Mouse (Mus musculus) forebrain, embryonic 12.5 days (tissue): ENCODE data around the gene Pomgnt1. TPM values are rescaled to one million over a fixed set of nuclear protein-coding genes. Genes with fewer than 3 reads are reported as not detected.

ENCODE experiments used
- ATAC-seq: fragments of 200-750 bp; cut with Nextera tagmentation; 2 replicates; pipeline ENCODE4 v1.8.0; 2017; ENCODE audit warnings: moderate TSS enrichment; ENCODE audit not compliant: low FRiP score
- H3K27ac ChIP-seq: fragments of 300-500 bp; sonication (generic); 2 replicates; pipeline ENCODE4 v1.5.1; 2016; ENCODE audit warnings: mild to moderate bottlenecking
- H3K27me3 ChIP-seq: fragments of 300-500 bp; sonication (generic); 2 replicates; pipeline ENCODE4 v1.6.1; 2016; ENCODE audit warnings: mild to moderate bottlenecking
- H3K36me3 ChIP-seq: fragments of 300-500 bp; sonication (generic); replicated peaks from 2 replicates; pipeline ENCODE4 v1.6.1; 2016; ENCODE audit warnings: mild to moderate bottlenecking
- H3K4me1 ChIP-seq: fragments of 300-500 bp; sonication (generic); 2 replicates; pipeline ENCODE4 v1.6.1; 2016
- H3K4me2 ChIP-seq: fragments of 300-500 bp; sonication (generic); 2 replicates; pipeline ENCODE4 v1.6.1; 2016; ENCODE audit warnings: mild to moderate bottlenecking, moderate library complexity
- H3K4me3 ChIP-seq: fragments of 300-500 bp; sonication (generic); replicated peaks from 2 replicates; pipeline ENCODE4 v1.5.1; 2016; ENCODE audit warnings: mild to moderate bottlenecking
- H3K9ac ChIP-seq: fragments of 300-500 bp; sonication (generic); 2 replicates; pipeline ENCODE4 v1.6.1; 2016; ENCODE audit warnings: mild to moderate bottlenecking
- H3K9me3 ChIP-seq: fragments of 300-500 bp; sonication (generic); 2 replicates; pipeline ENCODE4 v1.6.1; 2016
- WGBS: fragments of 180-500 bp; shearing (Covaris S2); methylation state at CpG from one replicate; pipeline ENCODE4 v1.1.7; 2016; 5-methylcytosine and 5-hydroxymethylcytosine counted together
- polyA plus RNA-seq: library from polyadenylated mRNA; unstranded; fragments of >200 nt; fragmentation: Nextera tagmentation; extraction: Ambion mirVana; gene quantifications from 2 replicates; pipeline ENCODE4 v1.2.1, GENCODE M21; 2016

Pomgnt1 gene
- 58.6 and 59.5 TPM in 2 replicates for polyA plus RNA-seq

- Histone ChIP-seq H3K36me3 (peaks cover 14% of the 10 kb centered on the region), H3K4me2 (peak within 1 kb of the TSS; percentile 68), H3K4me1 (peaks cover 26% of the 10 kb centered on the region), H3K9me3 (no peaks in the 10 kb centered on the region), H3K4me3 (peak within 1 kb of the TSS; percentile 61), H3K27ac (peak within 1 kb of the TSS; percentile 80), H3K9ac (peak within 1 kb of the TSS; percentile 66), H3K27me3 (no peaks in the 10 kb centered on the region)
- 1% methylated on average over 24 of the region's 24 CpGs for WGBS
- ATAC-seq: peak; percentile 99
Observed at GRCm38 (mm10) chr4:116123602-116124519, at the start of gene Pomgnt1, which contains the start of gene Rad54l. Pomgnt1 (plus strand) TSS chr4:116123840. Rad54l (minus strand) TSS chr4:116123690.

- peak overlapping the region; percentile 99; the same call in 1 of the 2 replicates for H3K27ac ChIP-seq
Observed at GRCm38 (mm10) chr4:116074145-116074675, 49.4 kb upstream of the Pomgnt1 start.

GRCm38 (mm10) chr4:116074861-116075620 is 48.6 kb upstream of the Pomgnt1 start, which contains the start of the genes Uqcrh and Lrrc41:
Uqcrh (minus strand) TSS chr4:116075071.
Lrrc41 (plus strand) TSS chr4:116075269.
- Histone ChIP-seq H3K4me1 (peaks cover 32% of the 10 kb centered on the region), H3K4me2 (peak within 1 kb of the TSS; percentile 92), H3K27ac (peak within 1 kb of the TSS; percentile 99), H3K27me3 (no peaks in the 10 kb centered on the region), H3K4me3 (peak within 1 kb of the TSS; percentile 97), H3K9me3 (no peaks in the 10 kb centered on the region), H3K9ac (peak within 1 kb of the TSS; percentile 98), H3K36me3 (peaks cover 14% of the 10 kb centered on the region)
- ATAC-seq: peak; percentile 93
- WGBS: under 1% methylated on average over 55 of the region's 55 CpGs

More at GRCm38 (mm10) chr4:116074145-116074675, 49.4 kb upstream of the Pomgnt1 start:
- Histone ChIP-seq H3K4me3 (peak overlapping the region; percentile 97), H3K9me3 (no peaks in the 10 kb centered on the region), H3K9ac (peak overlapping the region; percentile 98), H3K27me3 (no peaks in the 10 kb centered on the region), H3K4me1 (peaks cover 32% of the 10 kb centered on the region), H3K36me3 (peaks cover 12% of the 10 kb centered on the region), H3K4me2 (peak overlapping the region; percentile 92)
- ATAC-seq: no peak
- WGBS: 3% methylated on average over 8 of the region's 8 CpGs

- Histone ChIP-seq H3K9me3 (no peaks in the 10 kb centered on the region), H3K9ac (peak overlapping the region; percentile 98), H3K27ac (peak overlapping the region; percentile 99), H3K27me3 (no peaks in the 10 kb centered on the region), H3K4me3 (peak overlapping the region; percentile 97), H3K36me3 (peaks cover 15% of the 10 kb centered on the region), H3K4me1 (peaks cover 32% of the 10 kb centered on the region), H3K4me2 (peak overlapping the region; percentile 92)
- peak; percentile 77 for ATAC-seq
- WGBS: under 1% methylated on average over 76 of the region's 77 CpGs
Observed at GRCm38 (mm10) chr4:116075631-116076368, 47.8 kb upstream of the Pomgnt1 start.

- peak overlapping the region; percentile 97 for H3K4me3 ChIP-seq
- peak; percentile 21 for ATAC-seq
- no peaks in the 10 kb centered on the region for H3K9me3 ChIP-seq
- 2% methylated on average over 37 of the region's 37 CpGs for WGBS
- peak overlapping the region; percentile 92 for H3K4me2 ChIP-seq
- peak overlapping the region; percentile 99 for H3K27ac ChIP-seq
- H3K27me3 ChIP-seq: no peaks in the 10 kb centered on the region
- H3K9ac ChIP-seq: peak overlapping the region; percentile 98
- peaks cover 32% of the 10 kb centered on the region for H3K4me1 ChIP-seq
- peaks cover 22% of the 10 kb centered on the region for H3K36me3 ChIP-seq
Observed at GRCm38 (mm10) chr4:116076369-116077231, 47.0 kb upstream of the Pomgnt1 start.

GRCm38 (mm10) chr4:116077240-116078095 is 46.2 kb upstream of the Pomgnt1 start:
- Histone ChIP-seq H3K9me3 (no peaks in the 10 kb centered on the region), H3K36me3 (peaks cover 26% of the 10 kb centered on the region), H3K4me3 (peak overlapping the region; percentile 97), H3K9ac (peak overlapping the region; percentile 98), H3K4me2 (peak overlapping the region; percentile 92), H3K4me1 (peaks cover 28% of the 10 kb centered on the region), H3K27me3 (no peaks in the 10 kb centered on the region), H3K27ac (peak overlapping the region; percentile 99; the same call in 1 of the 2 replicates)
- ATAC-seq: no peak
- 66% methylated on average over 3 of the region's 3 CpGs for WGBS

GRCm38 (mm10) chr4:116088510-116089249 is 35.0 kb upstream of the Pomgnt1 start:
- H3K27ac ChIP-seq: no peak overlapping the region
- no peak overlapping the region for H3K4me3 ChIP-seq
- H3K9me3 ChIP-seq: no peaks in the 10 kb centered on the region
- 92% methylated on average over 23 of the region's 23 CpGs for WGBS
- ATAC-seq: no peak
- peaks cover 77% of the 10 kb centered on the region for H3K36me3 ChIP-seq
- no peak overlapping the region for H3K4me2 ChIP-seq
- H3K4me1 ChIP-seq: no peaks in the 10 kb centered on the region
- H3K27me3 ChIP-seq: no peaks in the 10 kb centered on the region
- no peak overlapping the region for H3K9ac ChIP-seq

- Histone ChIP-seq H3K36me3 (peaks cover 97% of the 10 kb centered on the region), H3K27ac (no peak overlapping the region), H3K4me3 (no peak overlapping the region), H3K4me2 (no peak overlapping the region), H3K9me3 (no peaks in the 10 kb centered on the region), H3K9ac (no peak overlapping the region), H3K4me1 (no peaks in the 10 kb centered on the region), H3K27me3 (no peaks in the 10 kb centered on the region)
- 92% methylated on average over 10 of the region's 10 CpGs for WGBS
- no peak for ATAC-seq
Observed at GRCm38 (mm10) chr4:116096291-116096690, 27.3 kb upstream of the Pomgnt1 start.

GRCm38 (mm10) chr4:116097211-116097610 is 26.4 kb upstream of the Pomgnt1 start:
- H3K4me1 ChIP-seq: no peaks in the 10 kb centered on the region
- H3K36me3 ChIP-seq: peaks cover 96% of the 10 kb centered on the region
- no peak overlapping the region for H3K4me3 ChIP-seq
- 91% methylated on average over 8 of the region's 8 CpGs for WGBS
- no peak overlapping the region for H3K9ac ChIP-seq
- no peaks in the 10 kb centered on the region for H3K27me3 ChIP-seq
- no peak for ATAC-seq
- no peak overlapping the region for H3K27ac ChIP-seq
- H3K9me3 ChIP-seq: no peaks in the 10 kb centered on the region
- no peak overlapping the region for H3K4me2 ChIP-seq

- H3K27me3 ChIP-seq: no peaks in the 10 kb centered on the region
- H3K4me2 ChIP-seq: no peak overlapping the region
- no peak overlapping the region for H3K4me3 ChIP-seq
- no peaks in the 10 kb centered on the region for H3K4me1 ChIP-seq
- H3K36me3 ChIP-seq: peaks cover 88% of the 10 kb centered on the region
- no peak for ATAC-seq
- no peak overlapping the region for H3K9ac ChIP-seq
- H3K9me3 ChIP-seq: no peaks in the 10 kb centered on the region
- WGBS: 91% methylated on average over 7 of the region's 7 CpGs
- no peak overlapping the region for H3K27ac ChIP-seq
Observed at GRCm38 (mm10) chr4:116100959-116101358, 22.7 kb upstream of the Pomgnt1 start.
